Mouse (Mus musculus): Measurements from ENCODE around the gene Klhl10. TPM values are rescaled to one million over a fixed set of nuclear protein-coding genes. Genes with fewer than 3 reads are reported as not detected.

The Klhl10 gene
- polyA plus RNA-seq, 1 experiment from 2014 or later = 0.77 TPM

Small RNAs within 50 kb of the gene (microRNA-seq; reads per million reads assigned to microRNA genes)
- gene Gm27374 (not detected), gene Mir7116 (0.87 reads per million)

Other genes with a start within 250 kb of the Klhl10 start
- not detected in 2 replicates for gene Krt9, start 248.7 kb upstream of the Klhl10 start, polyA plus RNA-seq (2015; fragmentation: Nextera tagmentation; extraction: Ambion mirVana)
- gene Krt14, start 234.4 kb upstream of the Klhl10 start, polyA plus RNA-seq (2015; fragmentation: Nextera tagmentation; extraction: Ambion mirVana) = 0.24 and 0.40 TPM in 2 replicates
- not detected in 2 replicates for gene Krt16, start 193.0 kb upstream of the Klhl10 start, polyA plus RNA-seq (2015; fragmentation: Nextera tagmentation; extraction: Ambion mirVana)
- 0.18 and 0.39 TPM in 2 replicates for gene Krt17, start 180.9 kb upstream of the Klhl10 start, polyA plus RNA-seq (2015; fragmentation: Nextera tagmentation; extraction: Ambion mirVana)
- gene Krt42, start 172.0 kb upstream of the Klhl10 start, polyA plus RNA-seq (2015; fragmentation: Nextera tagmentation; extraction: Ambion mirVana) = not detected in 2 replicates
- 1,215 and 1,231 TPM in 2 replicates for gene Eif1, start 122.0 kb upstream of the Klhl10 start, polyA plus RNA-seq (2015; fragmentation: Nextera tagmentation; extraction: Ambion mirVana)
- gene Gast, start 107.5 kb upstream of the Klhl10 start, polyA plus RNA-seq (2015; fragmentation: Nextera tagmentation; extraction: Ambion mirVana) = 0.38 TPM in 1 of 2 replicates, not detected in the other
- gene Hap1, start 85.8 kb upstream of the Klhl10 start, polyA plus RNA-seq (2015; fragmentation: Nextera tagmentation; extraction: Ambion mirVana) = 253 and 256 TPM in 2 replicates
- 73.2 and 78.1 TPM in 2 replicates for gene Jup, start 44.2 kb upstream of the Klhl10 start, polyA plus RNA-seq (2015; fragmentation: Nextera tagmentation; extraction: Ambion mirVana)
- gene P3h4, start 27.1 kb upstream of the Klhl10 start, polyA plus RNA-seq (2015; fragmentation: Nextera tagmentation; extraction: Ambion mirVana) = 21.2 and 25.5 TPM in 2 replicates
- gene Fkbp10, start 26.2 kb upstream of the Klhl10 start, polyA plus RNA-seq (2015; fragmentation: Nextera tagmentation; extraction: Ambion mirVana) = 26.6 and 27.1 TPM in 2 replicates
- gene Nt5c3b, start 109 bp upstream of the Klhl10 start, polyA plus RNA-seq (2015; fragmentation: Nextera tagmentation; extraction: Ambion mirVana) = 112 and 114 TPM in 2 replicates
- 9.8 and 11.1 TPM in 2 replicates for gene Klhl11, start 30.8 kb downstream of the Klhl10 start, polyA plus RNA-seq (2015; fragmentation: Nextera tagmentation; extraction: Ambion mirVana)
- gene Acly, start 86.1 kb downstream of the Klhl10 start, polyA plus RNA-seq (2015; fragmentation: Nextera tagmentation; extraction: Ambion mirVana) = 228 and 230 TPM in 2 replicates
- gene Ttc25, start 103.7 kb downstream of the Klhl10 start, polyA plus RNA-seq (2015; fragmentation: Nextera tagmentation; extraction: Ambion mirVana) = 2.6 and 2.7 TPM in 2 replicates
- gene Cnp, start 133.0 kb downstream of the Klhl10 start, polyA plus RNA-seq (2015; fragmentation: Nextera tagmentation; extraction: Ambion mirVana) = 60.1 and 61.3 TPM in 2 replicates
- 96.2 and 104 TPM in 2 replicates for gene Nkiras2, start 177.3 kb downstream of the Klhl10 start, polyA plus RNA-seq (2015; fragmentation: Nextera tagmentation; extraction: Ambion mirVana)
- gene Dnajc7, start 178.3 kb downstream of the Klhl10 start, polyA plus RNA-seq (2015; fragmentation: Nextera tagmentation; extraction: Ambion mirVana) = 278 and 296 TPM in 2 replicates

All from hindbrain, embryonic 15.5 days (tissue).